Mouse (Mus musculus) kidney, postnatal 0 days (tissue): ENCODE measurements around the gene Syt7. TPM values are rescaled to one million over a fixed set of nuclear protein-coding genes. Genes with fewer than 3 reads are reported as not detected.
A peak's percentile ranks its signal among the peaks of the same experiment; 100 is the strongest.

Source experiments
- ATAC-seq: fragments of 200-750 bp; cut with Nextera tagmentation; replicated peaks from 2 replicates; pipeline ENCODE4 v1.8.0; 2017; ENCODE audit warnings: low read depth, moderate number of reproducible peaks, moderate TSS enrichment, moderate library complexity; ENCODE audit not compliant: low FRiP score
- DNase-seq: peaks from one replicate; pipeline ENCODE4 v3.0.0-alpha.2; 2016; ENCODE audit warnings: low spot score
- H3K27ac ChIP-seq: fragments of 300-500 bp; sonication (generic); 2 replicates; pipeline ENCODE4 v1.5.1; 2014; ENCODE audit warnings: mild to moderate bottlenecking
- H3K27me3 ChIP-seq: fragments of 300-500 bp; sonication (generic); 2 replicates; pipeline ENCODE4 v1.6.1; 2014; ENCODE audit warnings: low read length, mixed read lengths; ENCODE audit not compliant: insufficient read depth
- H3K36me3 ChIP-seq: fragments of 300-500 bp; sonication (generic); 2 replicates; pipeline ENCODE4 v1.6.1; 2014; ENCODE audit warnings: low read length, mixed read lengths; ENCODE audit not compliant: insufficient read depth
- H3K4me1 ChIP-seq: fragments of 300-500 bp; sonication (generic); replicated peaks from 2 replicates; pipeline ENCODE4 v1.6.1; 2014; ENCODE audit warnings: antibody characterized with exemption, low read length, mixed read lengths; ENCODE audit not compliant: insufficient read depth
- H3K4me2 ChIP-seq: fragments of 300-500 bp; sonication (generic); 2 replicates; pipeline ENCODE4 v1.6.1; 2014; ENCODE audit warnings: mild to moderate bottlenecking, low read length, moderate library complexity, mixed read lengths
- H3K4me3 ChIP-seq: fragments of 300-500 bp; sonication (generic); replicated peaks from 2 replicates; pipeline ENCODE4 v1.5.1; 2014; ENCODE audit warnings: low read depth, low read length
- H3K9ac ChIP-seq: fragments of 300-500 bp; sonication (generic); 2 replicates; pipeline ENCODE4 v1.6.1; 2014; ENCODE audit warnings: low read depth, low read length
- H3K9me3 ChIP-seq: fragments of 300-500 bp; sonication (generic); replicated peaks from 2 replicates; pipeline ENCODE4 v1.6.1; 2016; ENCODE audit warnings: low read length, inconsistent platforms, mixed read lengths
- CTCF ChIP-seq: IDR thresholded peaks from 2 replicates; pipeline ENCODE4 v1.5.1; 2016; ENCODE audit warnings: antibody characterized with exemption, low read depth, mild to moderate bottlenecking, moderate library complexity
- WGBS: fragments of 180-500 bp; shearing (Covaris S2); extraction: QIAGEN DNeasy Blood & Tissue Kit; methylation state at CpG from one replicate; pipeline ENCODE4 v1.1.7; 2014; 5-methylcytosine and 5-hydroxymethylcytosine counted together
- polyA plus RNA-seq: library from polyadenylated mRNA; unstranded; fragments of >200 nt; fragmentation: Nextera tagmentation; extraction: Ambion mirVana; gene quantifications from 2 replicates; pipeline ENCODE4 v1.2.1, GENCODE M21; 2015

Syt7 gene
- polyA plus RNA-seq, 1 experiment from 2014 or later: 1.7 TPM

- Histone ChIP-seq H3K4me2 (no peak overlapping the region), H3K9ac (no peak overlapping the region), H3K27ac (no peak overlapping the region), H3K4me3 (no peak overlapping the region), H3K27me3 (no peaks in the 10 kb centered on the region), H3K9me3 (no peaks in the 10 kb centered on the region), H3K4me1 (no peaks in the 10 kb centered on the region), H3K36me3 (no peaks in the 10 kb centered on the region)
- ATAC-seq (no peak), DNase-seq (no peak)
- WGBS: 87% methylated on average over 7 of the region's 7 CpGs
- TF ChIP-seq CTCF: no peak
These were observed 59.4 kb downstream of the Syt7 start for GRCm38 (mm10) chr19:10448275-10448674.

DNA sequence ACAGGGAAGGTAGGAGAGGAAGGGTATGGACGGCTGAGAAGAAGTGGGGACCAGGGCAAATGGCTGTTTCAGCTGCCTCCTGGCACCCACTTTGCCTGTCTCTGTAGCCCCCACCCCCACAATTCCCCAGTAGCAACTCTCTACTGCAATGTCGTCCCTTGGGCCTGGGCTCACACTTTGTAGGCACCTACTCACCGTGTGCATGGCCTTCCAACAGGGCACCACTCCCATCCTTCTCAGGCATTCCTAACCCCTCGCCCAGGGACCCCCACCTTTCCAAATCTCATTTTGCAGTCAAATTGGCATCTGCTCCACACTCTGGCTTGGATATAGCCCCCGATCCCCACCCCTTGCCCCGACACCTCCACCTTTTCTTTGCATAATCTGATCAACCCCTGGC lies 60.3 kb downstream of the Syt7 start:
- Histone ChIP-seq H3K9me3 (no peaks in the 10 kb centered on the region), H3K9ac (no peak overlapping the region), H3K4me1 (no peaks in the 10 kb centered on the region), H3K4me2 (no peak overlapping the region), H3K27me3 (no peaks in the 10 kb centered on the region), H3K4me3 (no peak overlapping the region), H3K27ac (no peak overlapping the region), H3K36me3 (no peaks in the 10 kb centered on the region)
- WGBS: 66% methylated on average over 6 of the region's 6 CpGs
- DNase-seq (no peak), ATAC-seq (no peak)
- TF ChIP-seq CTCF: no peak

GRCm38 (mm10) chr19:10449708-10450107 lies 60.8 kb downstream of the Syt7 start:
- Histone ChIP-seq H3K9ac (no peak overlapping the region), H3K27ac (no peak overlapping the region), H3K4me3 (no peak overlapping the region), H3K4me2 (no peak overlapping the region), H3K27me3 (no peaks in the 10 kb centered on the region), H3K4me1 (no peaks in the 10 kb centered on the region), H3K36me3 (no peaks in the 10 kb centered on the region), H3K9me3 (no peaks in the 10 kb centered on the region)
- WGBS: 1% methylated on average over 3 of the region's 3 CpGs
- DNase-seq: peak; percentile 93
- no peak for ATAC-seq
- peak; percentile 98 for TF ChIP-seq CTCF

- peaks cover 20% of the 10 kb centered on the region for H3K27me3 ChIP-seq
- H3K4me1 ChIP-seq: peaks cover 4% of the 10 kb centered on the region; the same call in 1 of the 2 replicates
These were observed 66.0 kb downstream of the Syt7 start for GRCm38 (mm10) chr19:10454718-10455436.

DNA sequence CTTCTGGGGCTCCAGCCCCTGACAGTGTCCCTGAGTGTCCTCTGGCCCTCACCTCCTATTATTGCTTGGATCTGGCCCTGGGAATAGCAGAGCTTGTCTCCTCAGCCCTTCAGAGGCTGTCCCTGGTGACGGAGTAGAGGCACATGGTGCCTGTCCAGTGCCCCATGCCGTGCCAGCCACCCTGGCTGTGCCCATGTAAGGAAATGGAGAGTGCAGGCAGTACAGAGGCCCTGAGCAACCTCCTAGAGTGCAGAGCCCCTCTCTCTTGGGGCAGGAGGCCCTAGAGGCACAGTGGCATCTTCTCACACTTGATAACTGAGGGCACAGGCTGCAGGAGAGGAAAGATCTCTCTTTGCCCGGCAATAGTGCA lies 66.5 kb downstream of the Syt7 start:
- Histone ChIP-seq H3K27ac (no peak overlapping the region), H3K9ac (no peak overlapping the region), H3K27me3 (peaks cover 20% of the 10 kb centered on the region), H3K36me3 (no peaks in the 10 kb centered on the region), H3K4me1 (peaks cover 4% of the 10 kb centered on the region; the same call in 1 of the 2 replicates), H3K4me3 (no peak overlapping the region), H3K9me3 (no peaks in the 10 kb centered on the region), H3K4me2 (no peak overlapping the region)
- ATAC-seq (no peak), DNase-seq (no peak)
- 72% methylated on average over 3 of the region's 3 CpGs for WGBS
- TF ChIP-seq CTCF: no peak

More at GRCm38 (mm10) chr19:10454718-10455436, 66.0 kb downstream of the Syt7 start:
- H3K4me3 ChIP-seq: no peak overlapping the region
- no peaks in the 10 kb centered on the region for H3K9me3 ChIP-seq
- DNase-seq: no peak
- H3K9ac ChIP-seq: no peak overlapping the region
- ATAC-seq: no peak
- H3K36me3 ChIP-seq: no peaks in the 10 kb centered on the region
- TF ChIP-seq CTCF: no peak
- no peak overlapping the region for H3K4me2 ChIP-seq
- WGBS: 37% methylated on average over 4 of the region's 4 CpGs
- no peak overlapping the region for H3K27ac ChIP-seq

- Histone ChIP-seq H3K27ac (no peak within 1 kb of the TSS), H3K9ac (0 out of 2 replicates have a peak within 1 kb of the TSS, but pooled peaks have one; percentile 0), H3K9me3 (no peaks in the 10 kb centered on the region), H3K4me1 (peaks cover 4% of the 10 kb centered on the region; the same call in 1 of the 2 replicates), H3K36me3 (no peaks in the 10 kb centered on the region), H3K27me3 (peaks cover 21% of the 10 kb centered on the region), H3K4me2 (peak within 1 kb of the TSS; percentile 75), H3K4me3 (peak within 1 kb of the TSS; percentile 42)
- ATAC-seq: peak; percentile 46
- WGBS: under 1% methylated on average over 72 of the region's 96 CpGs
- peak; percentile 56 for TF ChIP-seq CTCF
- peak; percentile 77 for DNase-seq
These were observed 68.0 kb downstream of the Syt7 start, which contains the start of gene Lrrc10b for GRCm38 (mm10) chr19:10456752-10457483. Gene Lrrc10b, minus strand, starts transcription at chr19:10457473.
